Mouse (Mus musculus): ENCODE results near the gene Ipo5. TPM values are rescaled to one million over a fixed set of nuclear protein-coding genes. Genes with fewer than 3 reads are reported as not detected.
A peak's percentile ranks its signal among the peaks of the same experiment; 100 is the strongest.

Gene Ipo5
- polyA plus RNA-seq, 1 experiment from 2014 or later = 133 TPM

DNA sequence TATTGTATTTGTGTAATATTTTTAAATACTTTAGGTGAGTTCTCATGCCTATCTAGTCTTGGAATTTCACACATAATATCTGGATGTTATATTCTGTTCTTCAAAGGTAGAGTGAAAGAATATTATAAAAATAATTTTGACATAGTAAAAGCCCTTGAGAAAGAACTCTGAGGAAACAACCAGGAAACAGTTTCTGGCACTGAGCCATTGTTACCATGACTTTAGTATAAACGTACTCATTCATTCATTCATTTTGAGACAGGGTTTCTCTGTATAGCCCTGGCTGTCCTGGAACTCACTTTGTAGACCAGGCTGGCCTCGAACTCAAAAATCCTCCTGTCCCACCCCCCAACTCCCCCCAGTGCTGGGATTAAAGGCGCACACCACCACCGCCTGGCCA lies 20.2 kb downstream of the Ipo5 start:
- Histone ChIP-seq H3K9ac (ENCODE audit: low read depth, low read length) (no peak overlapping the region), H3K27ac (ENCODE audit: low read depth, low read length) (no peak overlapping the region), H3K4me1 (replicated peaks; ENCODE audit: control insufficient read depth, insufficient read depth, low read length) (no peaks in the 10 kb centered on the region), H3K4me3 (ENCODE audit: low read depth, low read length) (no peak overlapping the region), H3K36me3 (ENCODE audit: control insufficient read depth, insufficient read depth, low read length) (peaks cover 53% of the 10 kb centered on the region), H3K9me3 (ENCODE audit: control insufficient read depth, low read length) (no peaks in the 10 kb centered on the region), H3K27me3 (replicated peaks; ENCODE audit: control insufficient read depth, insufficient read depth, low read length) (no peaks in the 10 kb centered on the region), H3K4me2 (no peak overlapping the region)
- 90% methylated on average over 4 of the region's 4 CpGs for WGBS
- ATAC-seq (replicated peaks; ENCODE audit: low FRiP score) (no peak), DNase-seq (ENCODE audit: low spot score) (no peak)

DNA sequence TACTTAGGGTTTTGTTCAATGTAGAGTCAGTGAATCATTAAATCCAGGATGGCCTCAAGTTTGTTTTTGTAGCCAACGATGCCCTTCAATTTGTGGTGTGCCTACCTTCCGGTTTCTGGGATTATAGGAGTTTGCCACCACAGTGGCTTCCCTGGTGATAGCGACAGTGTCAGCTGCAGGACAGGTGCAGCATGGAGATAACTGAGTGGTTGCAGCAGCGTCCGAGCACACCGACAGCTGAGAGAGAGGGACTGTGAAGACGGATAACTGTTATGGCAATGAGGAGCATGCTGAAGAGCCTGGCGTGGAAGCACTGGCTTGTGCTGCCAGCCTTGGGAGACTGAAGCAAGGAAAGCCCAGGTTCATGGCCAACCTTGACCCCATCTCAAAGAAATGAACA lies 22.6 kb downstream of the Ipo5 start:
- no peaks in the 10 kb centered on the region for H3K27me3 ChIP-seq (replicated peaks; ENCODE audit: control insufficient read depth, insufficient read depth, low read length)
- H3K9ac ChIP-seq (ENCODE audit: low read depth, low read length) = no peak overlapping the region
- H3K4me2 ChIP-seq = no peak overlapping the region
- ATAC-seq (replicated peaks; ENCODE audit: low FRiP score) (peak; percentile 69), DNase-seq (ENCODE audit: low spot score) (no peak)
- H3K4me3 ChIP-seq (ENCODE audit: low read depth, low read length) = no peak overlapping the region
- 70% methylated on average over 8 of the region's 8 CpGs for WGBS
- H3K9me3 ChIP-seq (ENCODE audit: control insufficient read depth, low read length) = no peaks in the 10 kb centered on the region
- H3K27ac ChIP-seq (ENCODE audit: low read depth, low read length) = no peak overlapping the region
- H3K4me1 ChIP-seq (replicated peaks; ENCODE audit: control insufficient read depth, insufficient read depth, low read length) = no peaks in the 10 kb centered on the region
- peaks cover 58% of the 10 kb centered on the region for H3K36me3 ChIP-seq (ENCODE audit: control insufficient read depth, insufficient read depth, low read length)

DNA sequence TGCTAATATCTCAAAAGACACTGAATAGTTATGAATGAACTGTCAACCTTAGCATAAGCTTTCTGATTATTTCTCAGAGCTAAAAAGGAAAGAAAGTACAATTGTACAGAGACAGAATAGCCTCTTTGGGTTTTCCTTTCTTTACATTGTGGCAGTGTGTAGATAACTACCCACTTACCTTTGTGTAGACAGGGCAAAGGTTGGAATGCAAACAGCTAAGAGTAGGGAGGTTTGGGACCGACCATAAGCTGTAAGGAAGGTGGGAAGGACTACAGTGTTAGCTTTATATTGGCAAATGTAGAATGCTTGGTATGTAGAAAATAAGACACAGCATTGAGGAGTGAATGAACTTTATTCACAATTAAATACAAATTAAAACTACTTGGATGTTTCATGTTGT lies 26.1 kb downstream of the Ipo5 start:
- no peak for DNase-seq (ENCODE audit: low spot score)

DNA sequence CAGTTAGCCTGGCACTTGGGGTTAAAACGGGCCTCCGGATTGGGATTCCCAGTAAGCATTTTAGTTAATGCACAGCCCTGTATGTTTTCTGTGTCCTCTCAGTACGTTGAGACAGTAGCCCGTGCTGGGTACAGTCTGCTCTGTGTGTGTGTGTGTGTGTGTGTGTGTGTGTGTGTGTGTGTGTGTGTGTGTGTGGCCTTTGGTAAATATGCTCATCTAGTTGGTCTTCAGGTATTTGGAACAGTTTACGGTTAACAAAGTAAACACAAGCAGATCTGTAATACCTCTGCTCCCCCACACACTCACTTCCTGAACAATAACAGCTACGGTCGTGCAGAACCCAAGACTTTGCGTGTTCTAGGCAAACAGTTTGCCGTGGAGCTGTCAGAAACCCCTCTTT lies 31.8 kb downstream of the Ipo5 start:
- Histone ChIP-seq H3K4me2 (no peak overlapping the region), H3K27me3 (replicated peaks; ENCODE audit: control insufficient read depth, insufficient read depth, low read length) (no peaks in the 10 kb centered on the region), H3K9me3 (ENCODE audit: control insufficient read depth, low read length) (no peaks in the 10 kb centered on the region), H3K4me3 (ENCODE audit: low read depth, low read length) (no peak overlapping the region), H3K36me3 (ENCODE audit: control insufficient read depth, insufficient read depth, low read length) (peaks cover 69% of the 10 kb centered on the region), H3K9ac (ENCODE audit: low read depth, low read length) (no peak overlapping the region), H3K4me1 (replicated peaks; ENCODE audit: control insufficient read depth, insufficient read depth, low read length) (no peaks in the 10 kb centered on the region), H3K27ac (ENCODE audit: low read depth, low read length) (no peak overlapping the region)
- ATAC-seq (replicated peaks; ENCODE audit: low FRiP score) = no peak
- no peak for DNase-seq (ENCODE audit: low spot score)
- WGBS = 86% methylated on average over 9 of the region's 9 CpGs

More for the DNA sequence above, 26.1 kb downstream of the Ipo5 start:
- Histone ChIP-seq H3K9ac (ENCODE audit: low read depth, low read length) (no peak overlapping the region), H3K9me3 (ENCODE audit: control insufficient read depth, low read length) (no peaks in the 10 kb centered on the region), H3K4me1 (replicated peaks; ENCODE audit: control insufficient read depth, insufficient read depth, low read length) (no peaks in the 10 kb centered on the region), H3K4me3 (ENCODE audit: low read depth, low read length) (no peak overlapping the region), H3K36me3 (ENCODE audit: control insufficient read depth, insufficient read depth, low read length) (peaks cover 77% of the 10 kb centered on the region), H3K27me3 (replicated peaks; ENCODE audit: control insufficient read depth, insufficient read depth, low read length) (no peaks in the 10 kb centered on the region), H3K27ac (ENCODE audit: low read depth, low read length) (no peak overlapping the region), H3K4me2 (no peak overlapping the region)
- WGBS = 75% methylated on average over 1 of the region's 1 CpGs
- ATAC-seq (replicated peaks; ENCODE audit: low FRiP score) = no peak

DNA sequence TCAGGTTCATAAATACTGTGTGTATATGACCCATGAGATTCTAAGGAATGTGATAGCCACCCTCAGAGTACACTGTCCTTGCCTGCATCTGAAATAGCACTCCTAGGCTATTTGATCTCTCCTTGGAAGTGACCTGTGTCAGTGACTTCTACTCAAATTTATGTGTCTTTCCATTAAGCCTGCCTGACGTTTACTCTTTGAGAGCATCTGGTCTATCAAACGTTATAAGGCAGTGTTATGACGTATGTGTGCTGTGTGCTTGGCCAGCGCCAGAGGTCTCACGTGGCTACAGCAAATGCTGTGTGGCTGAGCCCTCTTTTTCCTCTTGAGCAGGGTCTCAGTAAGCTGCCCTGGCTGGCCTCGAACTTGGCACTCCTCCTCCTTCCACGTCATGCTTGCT lies 34.1 kb downstream of the Ipo5 start:
- peaks cover 67% of the 10 kb centered on the region for H3K36me3 ChIP-seq (ENCODE audit: control insufficient read depth, insufficient read depth, low read length)
- ATAC-seq (replicated peaks; ENCODE audit: low FRiP score) (no peak), DNase-seq (ENCODE audit: low spot score) (no peak)
- no peak overlapping the region for H3K27ac ChIP-seq (ENCODE audit: low read depth, low read length)
- H3K9me3 ChIP-seq (ENCODE audit: control insufficient read depth, low read length) = no peaks in the 10 kb centered on the region
- H3K4me3 ChIP-seq (ENCODE audit: low read depth, low read length) = no peak overlapping the region
- no peak overlapping the region for H3K9ac ChIP-seq (ENCODE audit: low read depth, low read length)
- 90% methylated on average over 7 of the region's 7 CpGs for WGBS
- H3K27me3 ChIP-seq (replicated peaks; ENCODE audit: control insufficient read depth, insufficient read depth, low read length) = no peaks in the 10 kb centered on the region
- no peaks in the 10 kb centered on the region for H3K4me1 ChIP-seq (replicated peaks; ENCODE audit: control insufficient read depth, insufficient read depth, low read length)
- no peak overlapping the region for H3K4me2 ChIP-seq

DNA sequence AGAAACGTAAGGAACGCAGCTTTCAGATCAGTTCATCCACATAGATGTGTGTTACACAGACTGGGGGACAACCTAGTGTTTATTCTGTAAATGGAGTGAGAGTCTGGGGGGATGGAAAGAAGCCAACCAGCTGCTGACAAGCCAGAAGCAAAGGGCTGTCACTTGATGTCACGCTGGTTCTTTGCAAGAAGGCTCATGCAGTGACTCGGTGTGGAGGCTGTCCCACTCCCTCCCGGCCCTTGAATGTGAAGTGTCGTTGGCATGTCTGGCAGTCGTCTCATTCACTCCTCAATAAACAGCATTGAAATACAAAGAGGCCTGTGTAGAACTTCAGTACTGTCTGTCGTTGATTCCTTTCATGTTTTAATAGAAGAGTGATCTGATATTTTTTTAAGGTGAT lies 36.1 kb downstream of the Ipo5 start:
- no peak overlapping the region for H3K9ac ChIP-seq (ENCODE audit: low read depth, low read length)
- H3K4me1 ChIP-seq (replicated peaks; ENCODE audit: control insufficient read depth, insufficient read depth, low read length) = no peaks in the 10 kb centered on the region
- H3K4me3 ChIP-seq (ENCODE audit: low read depth, low read length) = no peak overlapping the region
- no peak overlapping the region for H3K27ac ChIP-seq (ENCODE audit: low read depth, low read length)
- no peak overlapping the region for H3K4me2 ChIP-seq
- WGBS = 87% methylated on average over 8 of the region's 8 CpGs
- no peaks in the 10 kb centered on the region for H3K9me3 ChIP-seq (ENCODE audit: control insufficient read depth, low read length)
- no peaks in the 10 kb centered on the region for H3K27me3 ChIP-seq (replicated peaks; ENCODE audit: control insufficient read depth, insufficient read depth, low read length)
- peaks cover 52% of the 10 kb centered on the region for H3K36me3 ChIP-seq (ENCODE audit: control insufficient read depth, insufficient read depth, low read length)
- no peak for ATAC-seq (replicated peaks; ENCODE audit: low FRiP score)
- no peak for DNase-seq (ENCODE audit: low spot score)

DNA sequence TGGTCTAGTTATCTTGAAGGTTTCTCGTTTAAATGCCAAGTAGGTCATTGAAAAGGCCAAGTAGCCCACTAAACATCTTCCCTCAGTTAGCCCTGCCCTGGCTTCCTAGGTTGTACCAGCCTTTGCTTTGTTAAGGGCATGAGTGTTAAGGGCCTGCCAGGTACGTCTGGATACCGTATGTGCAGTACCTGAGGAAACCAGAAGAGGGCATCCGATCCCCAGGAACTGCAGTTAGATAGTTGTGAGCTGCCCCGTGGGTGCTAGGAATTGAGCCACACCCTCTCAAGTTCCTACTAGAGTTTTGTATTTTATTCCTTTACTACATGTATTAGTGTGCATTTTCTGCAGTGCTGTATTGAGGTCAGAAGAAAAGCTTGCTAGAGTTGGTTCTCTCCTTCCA lies 38.0 kb downstream of the Ipo5 start:
- Histone ChIP-seq H3K27me3 (replicated peaks; ENCODE audit: control insufficient read depth, insufficient read depth, low read length) (no peaks in the 10 kb centered on the region), H3K4me2 (no peak overlapping the region), H3K4me3 (ENCODE audit: low read depth, low read length) (no peak overlapping the region), H3K27ac (ENCODE audit: low read depth, low read length) (no peak overlapping the region), H3K9me3 (ENCODE audit: control insufficient read depth, low read length) (no peaks in the 10 kb centered on the region), H3K9ac (ENCODE audit: low read depth, low read length) (no peak overlapping the region), H3K4me1 (replicated peaks; ENCODE audit: control insufficient read depth, insufficient read depth, low read length) (no peaks in the 10 kb centered on the region), H3K36me3 (ENCODE audit: control insufficient read depth, insufficient read depth, low read length) (peaks cover 37% of the 10 kb centered on the region)
- DNase-seq (ENCODE audit: low spot score) (no peak), ATAC-seq (replicated peaks; ENCODE audit: low FRiP score) (0 out of 2 replicates have a peak, but pooled peaks have one; percentile 21)
- 84% methylated on average over 5 of the region's 5 CpGs for WGBS

DNA sequence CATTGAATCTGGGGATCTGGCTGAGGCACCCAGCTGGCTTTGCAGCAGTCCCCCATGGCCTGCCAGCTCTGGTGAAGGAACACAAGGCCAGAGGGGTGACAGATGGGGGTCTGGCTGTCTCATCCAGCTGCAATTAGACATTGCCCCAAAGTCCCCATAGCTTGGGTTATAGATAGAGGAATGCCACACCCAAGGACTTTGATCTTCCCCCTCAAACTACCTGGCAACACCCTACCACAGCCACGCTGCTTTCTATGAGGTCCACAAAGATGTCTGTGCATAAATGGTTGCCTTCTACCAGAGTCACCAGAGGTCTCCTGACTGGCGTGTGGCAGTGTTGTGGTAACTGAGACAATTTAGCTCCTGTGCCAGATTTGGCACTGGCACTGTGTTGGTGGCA lies 39.0 kb downstream of the Ipo5 start:
- Histone ChIP-seq H3K9ac (ENCODE audit: low read depth, low read length) (no peak overlapping the region), H3K36me3 (ENCODE audit: control insufficient read depth, insufficient read depth, low read length) (peaks cover 28% of the 10 kb centered on the region), H3K27me3 (replicated peaks; ENCODE audit: control insufficient read depth, insufficient read depth, low read length) (no peaks in the 10 kb centered on the region), H3K4me1 (replicated peaks; ENCODE audit: control insufficient read depth, insufficient read depth, low read length) (no peaks in the 10 kb centered on the region), H3K4me2 (no peak overlapping the region), H3K9me3 (ENCODE audit: control insufficient read depth, low read length) (no peaks in the 10 kb centered on the region), H3K27ac (ENCODE audit: low read depth, low read length) (no peak overlapping the region), H3K4me3 (ENCODE audit: low read depth, low read length) (no peak overlapping the region)
- 83% methylated on average over 2 of the region's 2 CpGs for whole genome bisulfite sequencing
- ATAC-seq (replicated peaks; ENCODE audit: low FRiP score) (no peak), DNase-seq (ENCODE audit: low spot score) (no peak)

DNA sequence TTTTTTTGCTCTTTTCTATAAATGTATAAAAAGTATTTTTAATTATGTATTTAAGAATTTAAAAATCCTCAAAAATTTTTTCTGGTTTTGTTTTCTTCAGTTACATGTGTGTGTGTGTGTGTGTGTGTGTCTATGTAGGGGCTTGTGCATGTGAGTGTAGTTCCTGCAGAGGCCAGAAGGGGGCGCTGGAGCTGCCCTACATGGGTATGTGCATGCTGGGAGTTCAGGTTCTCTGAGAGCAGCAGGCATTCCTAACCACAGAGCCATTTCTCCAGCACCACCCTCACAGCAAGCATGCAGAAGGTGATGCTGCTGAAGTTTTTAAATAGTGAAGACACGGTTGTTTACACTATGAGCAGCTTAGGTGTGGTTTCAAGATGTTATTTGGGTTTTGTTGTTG lies 41.4 kb downstream of the Ipo5 start:
- no peak overlapping the region for H3K4me3 ChIP-seq (ENCODE audit: low read depth, low read length)
- H3K9ac ChIP-seq (ENCODE audit: low read depth, low read length) = no peak overlapping the region
- 47% methylated on average over 2 of the region's 2 CpGs for WGBS
- H3K36me3 ChIP-seq (ENCODE audit: control insufficient read depth, insufficient read depth, low read length) = peaks cover 17% of the 10 kb centered on the region
- no peaks in the 10 kb centered on the region for H3K27me3 ChIP-seq (replicated peaks; ENCODE audit: control insufficient read depth, insufficient read depth, low read length)
- no peaks in the 10 kb centered on the region for H3K4me1 ChIP-seq (replicated peaks; ENCODE audit: control insufficient read depth, insufficient read depth, low read length)
- DNase-seq (ENCODE audit: low spot score) (no peak), ATAC-seq (replicated peaks; ENCODE audit: low FRiP score) (no peak)
- no peaks in the 10 kb centered on the region for H3K9me3 ChIP-seq (ENCODE audit: control insufficient read depth, low read length)
- no peak overlapping the region for H3K27ac ChIP-seq (ENCODE audit: low read depth, low read length)
- no peak overlapping the region for H3K4me2 ChIP-seq

All from liver, embryonic 11.5 days (tissue).